Mouse (Mus musculus): ENCODE results near the gene Gm49711.
"Not testable (repeated sequence)": the region's sequence is repeated elsewhere in the genome, so short reads cannot be mapped to it uniquely, and the experiment has no call there.

The Gm49711 gene

DNA sequence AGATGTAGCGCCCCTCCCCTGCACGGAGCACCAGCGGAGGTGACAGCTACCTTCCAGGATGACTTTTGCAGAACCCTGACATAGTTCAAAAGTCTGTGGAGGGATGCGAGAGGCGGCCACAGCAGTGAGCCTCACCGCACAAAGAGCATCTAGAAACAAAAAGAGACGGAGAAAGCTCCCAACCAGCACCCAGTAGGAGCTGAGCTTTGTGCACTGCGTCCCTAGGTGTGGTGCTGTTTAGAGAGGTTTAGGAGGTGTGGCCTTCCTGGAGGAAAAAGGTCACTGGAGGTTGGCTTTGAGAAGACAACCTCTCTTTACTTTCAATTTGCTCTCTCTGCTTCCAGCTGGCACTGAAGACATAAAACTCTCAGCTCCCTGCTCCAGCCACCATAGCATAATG lies 121.2 kb downstream of the Gm49711 start:
- DNase-seq (ENCODE audit: low read depth, low spot score) = no peak

DNA sequence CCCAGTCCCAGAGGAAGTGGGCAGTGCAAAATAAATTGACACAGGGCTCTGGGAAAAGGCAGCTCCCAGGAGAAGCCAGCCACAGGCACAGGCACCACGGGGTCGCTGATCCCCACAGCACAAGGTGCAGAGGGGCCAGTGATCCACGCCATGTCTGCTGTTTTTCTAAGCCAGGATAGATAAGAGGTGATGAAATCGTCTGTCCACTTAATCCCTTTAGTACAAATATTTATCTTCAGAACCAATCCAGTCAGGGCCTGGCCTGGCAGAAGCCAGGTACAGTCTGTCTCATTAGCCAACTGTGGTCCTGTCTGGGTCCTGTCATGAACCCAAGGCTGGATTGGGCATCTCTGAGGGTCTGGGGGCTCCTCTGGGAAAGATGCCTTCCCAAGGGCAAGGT lies 125.4 kb downstream of the Gm49711 start:
- no peak for DNase-seq (ENCODE audit: low read depth, low spot score)

DNA sequence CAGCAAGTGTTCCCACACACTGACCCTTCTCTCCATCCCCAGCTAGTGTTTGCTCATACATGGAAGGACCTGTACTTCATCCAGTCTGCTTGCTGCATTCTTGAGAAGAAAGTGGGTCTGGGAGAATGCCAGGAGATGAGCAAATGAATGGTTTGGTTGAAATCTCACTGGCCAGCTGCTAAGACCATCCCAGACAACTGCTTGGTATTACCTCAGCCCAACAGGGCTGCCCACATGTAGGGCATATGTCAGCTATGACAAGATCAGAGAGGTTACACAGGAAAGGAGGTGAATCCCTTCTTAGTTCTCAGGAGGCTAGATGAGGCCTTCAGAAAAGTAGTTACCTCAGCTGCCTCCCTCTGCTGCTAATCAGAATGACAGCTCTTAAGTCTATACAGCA lies 132.5 kb downstream of the Gm49711 start:
- no peak for DNase-seq (ENCODE audit: low read depth, low spot score)

DNA sequence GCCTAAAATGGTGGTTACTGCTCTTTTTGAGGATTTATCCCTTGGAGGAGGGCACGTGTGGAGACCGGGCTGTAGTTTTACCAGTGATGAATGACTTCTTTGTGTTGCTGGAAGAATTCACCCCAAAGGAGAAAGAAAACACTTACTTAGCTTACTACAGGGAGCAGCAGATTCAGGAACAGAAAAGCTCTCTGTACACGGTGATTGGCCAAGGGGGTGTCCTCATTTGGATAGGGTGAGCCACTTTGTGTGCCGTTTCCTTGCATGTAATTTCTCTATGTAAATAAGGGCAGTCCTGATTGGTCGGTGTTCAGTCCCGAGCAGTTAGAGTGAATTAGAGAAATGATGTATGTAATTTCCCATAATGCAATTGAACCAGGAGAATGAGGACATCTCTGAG lies 137.0 kb downstream of the Gm49711 start:
- DNase-seq (ENCODE audit: low read depth, low spot score) = no peak

DNA sequence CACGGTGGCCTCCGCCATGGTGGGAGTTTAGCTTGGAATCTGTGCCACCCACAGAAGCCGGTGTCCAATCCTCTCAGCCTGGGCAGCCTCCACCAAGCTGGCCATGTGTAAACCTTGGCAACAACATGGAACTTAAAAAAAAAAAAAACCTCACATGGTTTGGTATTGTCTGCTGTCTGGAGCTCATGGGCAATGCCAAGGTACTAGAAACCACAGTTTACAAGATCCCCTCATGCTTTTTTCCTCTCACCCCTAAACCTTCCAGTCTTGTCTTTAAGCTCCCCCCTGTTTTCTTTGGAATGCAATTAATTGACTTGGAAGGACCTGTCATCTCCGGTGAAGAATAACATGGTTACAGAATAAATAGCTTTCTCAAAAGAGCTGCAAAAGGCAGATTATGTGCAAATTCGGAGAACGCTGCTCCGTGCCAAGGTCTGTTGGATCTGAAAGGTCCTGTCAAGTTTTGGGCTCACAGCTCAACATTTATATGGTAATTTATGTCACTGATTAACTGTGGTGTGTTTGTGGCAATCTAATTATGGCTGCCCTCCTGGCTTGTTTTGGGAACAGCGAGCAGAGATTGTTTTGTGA lies 138.7 kb downstream of the Gm49711 start:
- no peak for DNase-seq (ENCODE audit: low read depth, low spot score)

DNA sequence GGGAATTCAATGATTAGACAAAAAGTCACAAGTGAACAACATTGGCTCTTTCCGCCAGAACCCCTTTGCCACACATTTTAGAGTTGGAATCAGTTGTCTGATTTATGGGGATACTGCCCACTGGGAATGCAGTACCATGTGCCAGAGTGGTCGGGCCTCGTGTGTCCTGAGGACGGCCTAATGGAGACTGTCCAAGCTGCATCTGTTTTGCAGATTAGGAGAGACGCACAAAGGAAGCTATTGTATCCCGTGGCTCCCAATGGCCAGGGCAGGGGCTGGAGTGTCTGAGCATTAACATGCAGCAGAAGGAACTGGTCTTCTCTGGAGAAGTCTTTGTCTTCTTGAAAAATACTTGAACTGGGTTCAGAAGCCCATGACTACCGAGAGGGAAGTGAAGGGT lies 142.5 kb downstream of the Gm49711 start:
- no peak for DNase-seq (ENCODE audit: low read depth, low spot score)

DNA sequence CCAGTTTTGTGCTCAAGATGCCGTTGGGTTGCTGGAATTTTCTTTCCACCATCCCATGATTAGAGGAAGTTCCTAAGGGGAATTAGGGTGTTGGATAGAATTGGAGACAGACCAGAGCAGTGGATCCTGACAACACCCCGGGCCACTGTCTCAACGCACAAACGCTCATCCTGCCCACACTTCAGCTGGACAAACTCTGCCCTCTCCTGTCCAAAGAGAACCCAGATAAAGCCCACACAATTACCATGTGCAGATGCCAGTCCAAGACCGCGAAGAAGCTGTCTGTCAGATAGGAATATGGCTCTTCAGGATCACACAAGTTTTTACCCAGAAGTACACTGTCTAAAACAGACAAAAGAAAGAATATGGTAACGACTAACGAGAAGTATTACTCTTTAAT lies 145.5 kb downstream of the Gm49711 start:
- no peak for DNase-seq (ENCODE audit: low read depth, low spot score)

DNA sequence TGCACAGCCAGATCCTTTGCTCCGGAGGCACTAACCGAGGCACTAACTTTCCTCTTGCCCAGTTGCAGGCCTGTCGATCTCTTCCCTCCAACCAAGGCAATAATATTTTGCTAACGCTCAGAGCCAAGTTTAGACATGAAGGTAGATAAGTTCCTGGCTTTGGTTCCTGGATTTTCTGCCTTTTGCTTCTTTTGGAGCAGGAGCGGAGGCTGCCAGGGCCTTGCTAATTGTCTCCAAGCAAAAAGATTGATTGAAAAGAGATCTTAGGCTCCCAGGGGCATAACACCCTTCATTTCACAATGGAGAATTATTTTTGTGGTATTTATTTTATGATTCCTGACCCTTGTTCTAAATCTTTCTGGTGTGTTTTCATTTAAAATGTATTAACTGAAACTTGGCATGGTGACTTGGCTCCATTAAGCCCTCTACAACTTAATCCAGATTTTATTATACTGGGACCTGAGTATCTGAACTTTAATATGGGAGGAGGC lies 151.2 kb downstream of the Gm49711 start:
- DNase-seq (ENCODE audit: low read depth, low spot score) = no peak

DNA sequence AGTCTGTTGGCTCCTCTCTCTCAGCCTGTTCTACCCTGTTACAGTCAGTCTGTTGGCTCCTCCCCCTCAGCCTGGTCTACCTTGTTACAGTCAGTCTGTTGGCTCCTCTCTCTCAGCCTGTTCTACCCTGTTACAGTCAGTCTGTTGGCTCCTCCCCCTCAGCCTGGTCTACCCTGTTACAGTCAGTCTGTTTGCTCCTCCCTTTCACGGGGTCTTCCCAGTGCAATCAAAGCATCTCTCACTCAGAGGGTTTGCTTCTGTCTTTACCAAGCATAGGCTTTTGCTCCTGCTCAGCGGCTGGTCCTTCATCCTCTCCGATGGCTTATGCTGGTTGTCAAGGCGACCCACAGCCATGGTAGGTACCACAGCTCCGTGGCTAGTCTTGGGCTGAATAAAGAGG lies 152.2 kb downstream of the Gm49711 start:
- not testable (repeated sequence) for DNase-seq (ENCODE audit: low read depth, low spot score)

DNA sequence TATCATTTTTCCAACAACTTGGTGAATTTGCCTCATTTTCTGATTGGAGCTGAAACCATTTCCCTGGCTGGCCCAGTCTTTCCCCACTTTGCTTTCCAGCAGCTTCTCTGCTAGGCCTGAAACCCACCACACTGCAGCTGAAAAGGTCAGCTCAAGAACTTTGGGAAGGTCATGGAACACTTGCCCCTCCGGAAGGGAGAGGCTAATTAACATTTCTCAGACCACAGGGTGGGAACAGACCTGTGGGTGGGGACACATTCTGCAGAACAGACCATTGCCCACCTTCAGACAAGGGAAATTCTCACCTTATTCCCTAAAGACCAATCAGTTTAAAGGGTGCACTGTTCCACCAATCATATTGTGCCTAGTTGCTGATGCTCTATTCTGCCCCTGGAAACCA lies 155.8 kb downstream of the Gm49711 start:
- not testable (repeated sequence) for DNase-seq (ENCODE audit: low read depth, low spot score)

DNA sequence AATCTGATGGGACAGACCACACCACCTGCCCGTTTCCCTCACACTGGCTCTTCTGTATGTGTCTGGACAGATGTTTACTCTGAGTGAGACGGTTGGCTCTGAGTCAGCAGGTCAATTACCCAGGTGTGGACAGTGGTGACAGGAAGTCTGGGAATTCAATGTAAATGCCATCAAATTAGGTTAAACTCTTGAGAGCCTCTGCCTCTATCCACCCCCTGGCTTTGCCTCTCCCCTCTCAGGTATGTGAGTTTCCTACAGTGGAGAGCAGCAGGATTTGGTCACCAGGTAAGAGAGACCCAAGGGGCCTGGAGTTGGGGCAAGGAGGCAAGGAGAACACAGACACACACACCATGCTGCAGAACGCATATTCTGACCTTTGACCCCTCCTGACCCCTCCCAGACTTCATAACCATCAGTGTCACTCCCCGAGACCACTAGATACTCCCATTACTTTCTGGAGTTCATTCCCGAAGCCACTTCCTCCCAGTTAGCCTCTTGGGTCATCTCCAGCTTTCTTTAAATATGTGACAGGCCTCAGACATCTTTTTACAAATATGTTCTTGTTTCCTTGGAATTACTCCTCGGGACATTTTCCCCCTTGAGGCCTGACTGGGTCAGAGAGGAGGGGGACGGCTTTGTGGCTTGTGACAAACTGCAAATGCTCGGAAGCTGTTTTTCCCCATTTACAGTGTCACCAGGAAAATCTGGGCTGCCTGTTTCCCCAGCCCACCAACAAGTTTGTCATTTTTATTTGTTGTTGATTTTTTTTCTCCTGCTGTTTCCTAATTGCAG lies 157.7 kb downstream of the Gm49711 start:
- DNase-seq (ENCODE audit: low read depth, low spot score) = no peak

DNA sequence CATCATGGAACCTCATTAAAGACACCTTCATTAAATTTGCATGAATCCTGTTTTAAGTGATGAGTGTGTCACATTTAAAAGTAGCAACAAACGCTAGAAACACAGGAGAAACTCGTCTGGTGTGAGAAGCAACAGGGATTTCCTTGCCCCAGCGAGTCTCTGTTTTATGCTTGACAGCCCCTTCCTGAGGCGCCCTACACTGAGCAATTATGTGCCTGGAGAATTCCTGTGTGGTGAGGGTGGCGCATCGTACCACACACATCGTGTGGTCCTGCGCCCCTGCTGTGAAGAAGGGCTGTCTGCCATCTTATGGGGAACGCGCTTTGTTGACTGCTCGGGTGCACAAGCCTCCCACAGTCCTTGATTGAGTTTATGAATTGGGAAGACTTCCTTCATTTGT lies 162.6 kb downstream of the Gm49711 start:
- no peak for DNase-seq (ENCODE audit: low read depth, low spot score)

DNA sequence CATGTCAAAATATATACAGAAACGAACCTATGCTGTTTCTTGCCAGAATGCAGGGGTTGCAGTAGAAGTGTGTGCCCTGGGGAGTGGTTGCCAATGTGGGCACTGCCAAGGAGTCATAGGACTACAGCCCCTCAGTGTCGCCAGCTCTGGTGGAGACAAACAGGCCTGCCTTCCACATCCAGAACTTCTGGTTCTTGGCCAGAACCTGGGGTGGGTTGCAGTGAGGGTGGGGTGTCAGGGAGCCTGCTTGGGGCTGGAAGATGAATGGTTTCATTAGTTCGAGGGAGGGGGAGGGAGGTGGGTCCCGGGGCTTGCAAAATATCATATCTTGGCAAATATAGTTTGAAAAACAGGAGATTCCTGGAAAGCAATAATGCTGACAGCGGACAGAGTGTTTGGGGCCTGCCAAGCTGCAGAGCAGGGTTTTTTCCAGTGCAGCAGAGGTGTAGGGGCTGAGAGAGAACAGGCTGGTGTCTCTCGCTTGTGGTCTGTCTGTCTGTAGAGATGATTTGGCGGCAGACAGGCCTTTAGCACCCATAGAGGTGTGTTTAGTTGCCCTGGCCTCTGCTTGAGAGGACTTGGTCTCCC lies 170.3 kb downstream of the Gm49711 start:
- DNase-seq (ENCODE audit: low read depth, low spot score) = no peak

DNA sequence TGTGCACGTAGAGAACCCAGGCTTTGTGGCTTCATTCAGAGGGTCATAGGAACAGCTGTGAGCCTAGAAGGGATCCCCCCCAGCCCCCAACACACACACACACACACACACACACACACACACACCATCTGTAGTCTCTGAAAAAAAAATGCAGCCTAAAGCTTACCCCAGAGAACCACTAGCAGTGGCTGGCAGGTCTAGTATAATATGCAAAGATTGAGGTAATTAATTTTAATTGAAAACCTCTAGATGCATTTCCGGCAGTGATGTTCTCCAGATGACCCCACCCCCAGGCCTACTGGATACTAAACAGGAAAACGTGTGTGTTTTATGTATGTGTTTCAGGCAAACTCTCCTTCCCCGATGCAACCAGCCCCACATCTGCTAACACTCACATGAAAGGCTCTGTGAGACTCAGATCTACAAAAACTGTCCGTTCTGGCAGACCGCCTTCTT lies 172.4 kb downstream of the Gm49711 start:
- no peak for DNase-seq (ENCODE audit: low read depth, low spot score)

DNA sequence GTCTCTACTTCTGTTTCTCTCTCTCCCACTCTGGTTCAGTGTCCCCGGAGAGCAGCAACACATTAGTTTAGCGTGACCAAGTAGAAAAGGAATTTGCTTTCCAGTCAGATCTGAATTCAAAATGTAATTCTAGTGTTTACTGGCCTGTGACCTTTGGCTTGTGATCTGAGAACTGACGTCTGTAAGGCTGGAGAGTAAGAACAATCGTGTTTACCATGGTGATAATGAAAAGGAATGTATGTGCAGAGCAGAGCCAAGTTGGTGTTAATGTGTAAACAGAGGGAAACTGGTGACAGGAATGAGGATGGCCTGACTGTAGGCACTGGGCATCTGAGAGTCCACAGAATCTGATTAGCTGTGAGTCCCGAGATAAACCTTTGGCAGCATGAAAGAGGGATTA lies 176.4 kb downstream of the Gm49711 start:
- no peak for DNase-seq (ENCODE audit: low read depth, low spot score)

DNA sequence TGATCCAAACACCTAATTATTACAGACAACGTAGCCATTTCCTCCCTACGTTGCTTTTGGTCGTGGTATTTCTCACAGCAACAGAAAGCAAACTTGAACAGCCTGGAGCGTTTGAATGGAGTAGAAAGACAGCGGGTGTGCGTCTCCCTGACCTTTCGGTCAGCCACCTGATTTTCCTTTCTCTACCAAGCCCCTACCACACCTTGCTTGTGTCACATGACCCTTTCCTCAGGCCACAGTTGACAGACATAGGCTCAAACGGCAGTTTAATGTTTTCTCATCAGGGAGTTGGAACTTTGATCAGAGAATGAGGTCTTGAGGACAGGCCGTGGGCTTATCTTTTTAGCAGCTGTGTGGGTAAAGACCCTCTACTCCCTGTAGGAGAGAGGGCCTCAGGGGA lies 177.1 kb downstream of the Gm49711 start:
- no peak for DNase-seq (ENCODE audit: low read depth, low spot score)
